Mouse (Mus musculus): ENCODE data around the gene Fars2. TPM values are rescaled to one million over a fixed set of nuclear protein-coding genes. Genes with fewer than 3 reads are reported as not detected.

Fars2 gene
- polyA plus RNA-seq, 1 experiment from 2014 or later, result 32.0 TPM

DNA sequence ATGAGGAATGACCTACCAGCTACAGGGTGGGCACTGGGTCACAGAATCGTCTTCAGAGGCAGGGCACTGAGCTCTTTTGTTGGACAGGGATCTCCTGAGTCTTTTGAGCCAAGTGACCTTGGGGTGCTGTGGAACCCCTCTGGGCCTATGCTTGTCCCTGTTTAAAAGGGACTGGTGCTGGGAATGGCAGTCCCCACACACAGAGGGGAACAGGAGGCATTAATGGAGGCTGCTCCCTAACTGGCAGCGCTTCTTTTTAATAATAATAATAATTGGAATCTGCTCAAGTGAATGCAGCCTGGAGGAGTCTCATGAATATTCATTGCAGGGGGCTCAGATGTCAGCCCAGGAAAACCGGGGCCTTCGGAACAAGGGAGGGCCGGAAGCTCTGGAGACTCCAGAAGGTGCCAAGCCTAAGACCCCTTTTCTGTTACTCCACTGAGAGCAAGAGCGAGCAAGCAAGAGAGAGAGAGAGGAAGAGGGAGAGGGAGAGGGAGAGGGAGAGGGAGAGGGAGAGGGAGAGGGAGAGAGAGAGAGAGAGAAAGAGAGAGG is 447.6 kb downstream of the Fars2 start:
- Histone ChIP-seq H3K4me2 (replicated peaks) (no peak overlapping the region), H3K4me3 (no peak overlapping the region), H3K36me3 (no peaks in the 10 kb centered on the region), H3K27ac (no peak overlapping the region), H3K9me3 (no peaks in the 10 kb centered on the region), H3K4me1 (no peaks in the 10 kb centered on the region), H3K9ac (no peak overlapping the region), H3K27me3 (no peaks in the 10 kb centered on the region)
- 37% methylated on average over 6 of the region's 6 CpGs for WGBS
- no peak for ATAC-seq (ENCODE audit: insufficient number of reproducible peaks, insufficient read depth, low FRiP score, low TSS enrichment)

DNA sequence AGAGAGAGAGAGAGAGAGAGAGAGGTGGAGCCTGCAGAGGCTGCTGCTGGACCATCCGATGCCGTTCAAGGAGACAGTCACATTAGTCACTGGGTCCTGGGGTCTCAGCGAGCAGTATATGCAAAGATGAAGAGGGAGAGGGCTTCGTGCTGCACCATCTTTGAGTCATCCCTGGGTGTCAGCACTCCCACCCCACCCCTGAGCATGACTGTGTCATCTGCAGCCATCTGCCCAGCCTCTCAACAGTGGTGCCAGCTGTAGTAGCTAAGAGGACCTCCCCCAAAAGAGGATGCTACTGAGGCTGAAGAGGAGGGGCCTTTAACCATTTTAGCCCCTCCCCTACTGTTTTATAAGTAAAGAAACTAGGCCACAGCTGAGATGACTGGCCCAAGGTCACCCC is 459.6 kb downstream of the Fars2 start:
- Histone ChIP-seq H3K4me1 (no peaks in the 10 kb centered on the region), H3K4me2 (replicated peaks) (no peak overlapping the region), H3K9me3 (no peaks in the 10 kb centered on the region), H3K4me3 (no peak overlapping the region), H3K27ac (no peak overlapping the region), H3K9ac (no peak overlapping the region), H3K27me3 (no peaks in the 10 kb centered on the region), H3K36me3 (no peaks in the 10 kb centered on the region)
- ATAC-seq (ENCODE audit: insufficient number of reproducible peaks, insufficient read depth, low FRiP score, low TSS enrichment), result no peak
- WGBS, result 76% methylated on average over 4 of the region's 4 CpGs

DNA sequence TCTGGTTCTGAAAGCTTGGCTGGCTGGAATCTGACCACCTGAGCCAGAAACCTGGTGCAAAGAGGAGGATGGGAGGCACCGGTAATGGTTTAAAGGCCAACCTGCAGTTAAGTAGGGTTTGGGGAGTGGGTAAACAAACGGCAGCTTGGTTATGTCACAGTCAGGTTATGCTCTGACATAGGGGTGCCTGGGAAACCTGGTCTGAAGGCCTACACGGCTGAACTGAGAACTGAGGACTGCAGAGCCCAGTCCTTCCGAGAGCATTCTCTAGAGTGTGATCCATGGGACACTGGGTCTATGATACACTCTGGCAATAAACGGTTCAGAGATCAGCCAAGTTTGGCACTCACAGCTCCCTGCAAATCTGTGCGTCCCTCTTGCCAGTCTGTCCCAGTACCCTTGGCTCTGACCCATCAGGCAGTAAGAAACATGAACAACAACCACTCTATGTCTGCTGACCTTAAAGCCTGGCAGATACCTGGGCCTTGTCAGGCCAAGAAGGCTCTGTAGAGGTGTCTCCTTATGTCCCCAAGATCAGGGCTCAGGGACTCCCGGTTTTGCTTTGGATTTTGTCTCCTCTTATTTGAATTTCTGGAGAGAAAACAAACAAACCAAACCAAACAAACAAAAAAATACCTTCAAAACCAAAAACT is 460.8 kb downstream of the Fars2 start:
- Histone ChIP-seq H3K27me3 (no peaks in the 10 kb centered on the region), H3K36me3 (no peaks in the 10 kb centered on the region), H3K9ac (no peak overlapping the region), H3K9me3 (no peaks in the 10 kb centered on the region), H3K27ac (no peak overlapping the region), H3K4me1 (peaks cover 9% of the 10 kb centered on the region), H3K4me2 (replicated peaks) (peak overlapping the region; percentile 55; the same call in 1 of the 2 replicates), H3K4me3 (peak overlapping the region; percentile 46; the same call in 1 of the 2 replicates)
- WGBS, result 45% methylated on average over 7 of the region's 7 CpGs
- ATAC-seq (ENCODE audit: insufficient number of reproducible peaks, insufficient read depth, low FRiP score, low TSS enrichment), result 0 out of 2 replicates have a peak, but pooled peaks have one; percentile 12

DNA sequence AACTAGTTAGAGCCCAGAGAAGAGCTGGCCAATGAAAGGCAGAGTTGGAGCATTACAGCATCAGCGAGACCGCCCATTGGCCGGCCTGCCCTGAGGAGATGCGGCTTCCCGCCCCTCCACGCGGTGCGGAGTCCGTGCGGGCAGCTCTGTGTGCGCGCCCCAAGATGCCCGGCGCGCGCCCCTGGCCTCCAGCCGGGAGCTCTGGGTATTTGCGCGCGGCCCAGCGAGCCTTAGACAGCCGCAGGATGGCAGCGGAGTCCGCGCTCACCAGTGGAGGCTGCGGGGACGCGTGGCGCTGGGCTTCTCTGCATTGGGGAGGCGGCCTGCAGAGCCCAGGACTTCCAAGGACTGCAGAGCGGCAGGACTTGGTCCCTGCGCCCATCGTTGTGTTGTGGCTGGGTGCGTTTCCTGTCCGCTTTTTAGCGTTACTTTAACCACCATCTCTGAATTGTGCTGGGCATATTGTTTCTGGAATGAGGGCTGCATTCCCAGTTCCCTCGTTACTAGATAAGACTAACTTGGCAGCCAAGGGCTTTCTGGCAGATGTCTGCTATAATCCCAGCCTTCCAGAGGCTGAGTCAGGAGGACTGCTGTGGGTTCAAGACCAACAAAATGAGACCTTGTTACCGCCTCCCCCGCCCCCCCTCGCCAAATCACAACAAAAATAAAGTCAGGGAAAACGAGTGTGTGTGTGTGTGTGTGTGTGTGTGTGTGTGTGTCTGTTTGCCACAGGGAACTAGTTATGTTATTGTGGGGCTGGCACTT is 461.5 kb downstream of the Fars2 start:
- ATAC-seq (ENCODE audit: insufficient number of reproducible peaks, insufficient read depth, low FRiP score, low TSS enrichment), result peak; percentile 93
- no peaks in the 10 kb centered on the region for H3K9me3 ChIP-seq
- H3K27me3 ChIP-seq, result no peaks in the 10 kb centered on the region
- peaks cover 16% of the 10 kb centered on the region for H3K4me1 ChIP-seq
- H3K4me3 ChIP-seq, result peak overlapping the region; percentile 46
- WGBS, result 2% methylated on average over 41 of the region's 41 CpGs
- peak overlapping the region; percentile 36 for H3K9ac ChIP-seq
- H3K4me2 ChIP-seq (replicated peaks), result peak overlapping the region; percentile 55
- 0 out of 2 replicates have a peak overlapping the region, but pooled peaks have one; percentile 24 for H3K27ac ChIP-seq
- no peaks in the 10 kb centered on the region for H3K36me3 ChIP-seq

DNA sequence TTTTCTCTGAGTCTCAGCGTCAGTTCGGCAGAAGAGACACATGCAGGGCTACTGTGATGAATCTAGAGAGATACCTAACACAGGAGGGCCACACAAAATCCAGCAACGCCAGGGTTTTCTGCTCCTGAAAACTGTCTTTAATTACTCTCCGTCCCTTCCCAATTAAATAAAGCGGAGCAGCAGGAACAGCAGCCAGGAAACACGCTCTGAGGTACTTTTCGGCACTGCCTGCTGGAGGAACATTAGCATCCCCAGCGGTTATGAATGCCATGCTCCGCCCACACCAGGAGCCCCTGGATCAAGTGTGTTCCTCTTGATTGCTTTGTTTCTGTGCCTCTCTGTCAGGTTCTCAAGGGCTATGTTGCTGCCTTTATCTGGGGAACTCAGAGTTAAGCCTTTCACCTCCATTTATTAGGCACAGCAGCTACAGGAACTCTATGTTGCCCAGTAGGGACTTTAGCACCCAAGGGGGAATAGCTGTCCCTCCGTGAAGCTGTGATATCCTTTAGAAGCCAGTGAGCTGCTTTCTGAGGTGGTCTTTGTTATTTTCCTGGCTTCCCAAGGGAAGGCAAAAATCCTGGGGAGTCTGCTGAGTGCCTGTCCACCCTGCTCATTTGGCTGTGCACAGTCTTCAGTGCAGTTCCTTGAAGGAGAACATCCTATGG is 465.3 kb downstream of the Fars2 start:
- WGBS, result 6% methylated on average over 10 of the region's 10 CpGs
- ATAC-seq (ENCODE audit: insufficient number of reproducible peaks, insufficient read depth, low FRiP score, low TSS enrichment), result no peak
- Histone ChIP-seq H3K36me3 (no peaks in the 10 kb centered on the region), H3K4me1 (peaks cover 21% of the 10 kb centered on the region), H3K9ac (no peak overlapping the region), H3K4me3 (no peak overlapping the region), H3K4me2 (replicated peaks) (peak overlapping the region; percentile 33), H3K27me3 (no peaks in the 10 kb centered on the region), H3K9me3 (no peaks in the 10 kb centered on the region), H3K27ac (no peak overlapping the region)

DNA sequence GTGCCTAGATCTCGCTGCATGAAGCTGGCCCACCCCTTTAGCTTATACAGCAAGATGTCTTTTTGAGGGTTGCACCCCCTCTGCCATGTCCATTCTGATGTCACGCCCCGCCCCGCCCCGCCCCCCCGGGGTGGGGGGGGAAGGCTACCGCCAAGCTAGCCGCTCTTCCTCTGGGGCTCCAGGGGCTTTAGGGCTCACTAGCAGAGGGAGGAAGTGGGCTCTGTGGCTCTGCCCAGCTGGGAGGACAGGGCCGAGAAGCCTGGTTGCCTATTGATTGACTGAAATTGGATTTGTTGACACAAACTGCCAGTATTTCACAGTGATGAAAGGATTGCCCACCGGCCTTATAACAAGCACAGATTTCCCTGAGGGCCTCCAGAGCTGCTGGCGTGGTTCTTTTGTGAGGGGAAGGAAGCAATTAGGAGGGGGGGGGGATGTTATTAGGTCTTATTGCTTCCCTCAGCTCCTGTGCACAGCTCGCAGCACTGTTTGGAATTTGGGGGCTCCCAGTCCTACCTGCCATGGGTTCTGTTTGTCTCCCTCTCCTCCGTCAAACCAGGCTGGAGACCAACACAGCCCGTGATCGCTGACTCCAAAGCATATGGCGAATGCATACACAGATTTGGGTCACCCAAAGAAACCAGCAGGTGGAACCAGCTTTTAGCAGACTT is 466.4 kb downstream of the Fars2 start:
- H3K4me1 ChIP-seq, result peaks cover 21% of the 10 kb centered on the region
- peak overlapping the region; percentile 38; the same call in 1 of the 2 replicates for H3K9ac ChIP-seq
- no peaks in the 10 kb centered on the region for H3K27me3 ChIP-seq
- H3K4me2 ChIP-seq (replicated peaks), result peak overlapping the region; percentile 43
- 0 out of 2 replicates have a peak, but pooled peaks have one; percentile 19 for ATAC-seq (ENCODE audit: insufficient number of reproducible peaks, insufficient read depth, low FRiP score, low TSS enrichment)
- no peaks in the 10 kb centered on the region for H3K36me3 ChIP-seq
- H3K27ac ChIP-seq, result no peak overlapping the region
- no peak overlapping the region for H3K4me3 ChIP-seq
- H3K9me3 ChIP-seq, result no peaks in the 10 kb centered on the region
- WGBS, result 9% methylated on average over 14 of the region's 16 CpGs

DNA sequence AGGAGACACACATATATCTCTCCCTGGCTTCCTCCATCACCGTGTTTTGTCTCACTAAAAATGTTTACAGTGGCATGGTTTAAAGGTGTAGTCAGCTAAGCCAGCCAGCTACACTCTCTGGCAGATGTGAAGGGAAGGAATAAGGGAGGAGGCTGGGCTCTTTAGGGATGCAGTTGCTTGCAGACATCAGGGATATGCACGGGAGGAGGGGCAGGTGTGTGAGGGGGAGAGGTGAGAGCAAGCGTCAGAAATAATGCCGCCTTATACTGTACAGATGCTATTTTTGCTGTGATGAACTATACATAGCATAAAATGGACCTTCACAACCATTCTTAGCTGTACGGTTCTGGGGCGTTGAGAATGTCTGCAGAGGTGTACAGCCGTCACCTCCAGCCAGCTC is 467.0 kb downstream of the Fars2 start:
- no peaks in the 10 kb centered on the region for H3K36me3 ChIP-seq
- H3K9ac ChIP-seq, result no peak overlapping the region
- H3K4me1 ChIP-seq, result peaks cover 21% of the 10 kb centered on the region
- H3K9me3 ChIP-seq, result no peaks in the 10 kb centered on the region
- no peak for ATAC-seq (ENCODE audit: insufficient number of reproducible peaks, insufficient read depth, low FRiP score, low TSS enrichment)
- no peaks in the 10 kb centered on the region for H3K27me3 ChIP-seq
- 52% methylated on average over 7 of the region's 7 CpGs for WGBS
- no peak overlapping the region for H3K4me3 ChIP-seq
- no peak overlapping the region; the same call in 1 of the 2 replicates for H3K4me2 ChIP-seq (replicated peaks)
- no peak overlapping the region for H3K27ac ChIP-seq

DNA sequence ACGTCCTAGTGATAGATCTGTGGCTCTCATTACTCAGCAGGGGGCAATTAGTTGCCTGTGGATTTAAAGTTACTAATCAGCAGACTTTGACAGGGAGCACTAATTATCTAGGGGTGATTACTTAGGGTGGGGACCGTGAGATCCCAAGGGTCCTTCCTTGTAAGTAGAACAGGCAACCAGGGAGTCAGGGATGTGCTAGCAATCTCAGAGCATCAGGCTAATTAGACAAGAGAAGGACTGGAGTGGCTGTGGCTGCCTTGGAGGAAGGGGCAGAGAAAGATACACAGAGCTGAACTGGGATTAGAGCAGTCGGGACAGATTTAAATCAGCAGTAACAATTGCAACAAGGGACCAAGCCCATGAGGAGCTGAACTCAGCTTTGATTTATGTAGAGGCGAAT is 471.9 kb downstream of the Fars2 start:
- no peaks in the 10 kb centered on the region for H3K36me3 ChIP-seq
- no peak overlapping the region for H3K27ac ChIP-seq
- H3K9me3 ChIP-seq, result no peaks in the 10 kb centered on the region
- no peak overlapping the region for H3K4me2 ChIP-seq (replicated peaks)
- H3K4me1 ChIP-seq, result peaks cover 2% of the 10 kb centered on the region; the same call in 1 of the 2 replicates
- H3K4me3 ChIP-seq, result no peak overlapping the region
- H3K9ac ChIP-seq, result no peak overlapping the region
- no peak for ATAC-seq (ENCODE audit: insufficient number of reproducible peaks, insufficient read depth, low FRiP score, low TSS enrichment)
- no peaks in the 10 kb centered on the region for H3K27me3 ChIP-seq
- WGBS, result 45% methylated on average over 4 of the region's 4 CpGs

DNA sequence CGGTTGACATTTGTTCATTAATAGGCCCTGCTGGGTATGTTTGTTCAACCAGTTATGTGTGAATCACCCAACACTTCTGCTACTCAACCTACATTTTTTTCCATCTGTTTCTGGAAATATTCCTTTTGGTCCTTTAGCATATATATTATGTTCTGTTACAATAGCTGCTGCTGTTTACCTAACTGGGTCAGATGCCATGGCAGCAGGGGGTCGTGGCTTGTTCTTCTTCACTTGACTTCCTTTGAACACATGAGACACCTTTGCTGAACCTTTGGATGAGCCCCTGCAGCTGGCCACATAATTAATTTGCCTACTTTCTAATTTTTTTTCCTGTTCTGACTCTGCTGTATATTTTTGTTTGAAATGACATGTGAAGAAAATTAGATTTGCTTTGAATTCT is 475.1 kb downstream of the Fars2 start:
- Histone ChIP-seq H3K9ac (no peak overlapping the region), H3K27ac (no peak overlapping the region), H3K4me1 (no peaks in the 10 kb centered on the region), H3K4me3 (no peak overlapping the region), H3K27me3 (no peaks in the 10 kb centered on the region), H3K36me3 (no peaks in the 10 kb centered on the region), H3K9me3 (no peaks in the 10 kb centered on the region), H3K4me2 (replicated peaks) (no peak overlapping the region)
- 58% methylated on average over 2 of the region's 2 CpGs for WGBS
- ATAC-seq (ENCODE audit: insufficient number of reproducible peaks, insufficient read depth, low FRiP score, low TSS enrichment), result no peak

DNA sequence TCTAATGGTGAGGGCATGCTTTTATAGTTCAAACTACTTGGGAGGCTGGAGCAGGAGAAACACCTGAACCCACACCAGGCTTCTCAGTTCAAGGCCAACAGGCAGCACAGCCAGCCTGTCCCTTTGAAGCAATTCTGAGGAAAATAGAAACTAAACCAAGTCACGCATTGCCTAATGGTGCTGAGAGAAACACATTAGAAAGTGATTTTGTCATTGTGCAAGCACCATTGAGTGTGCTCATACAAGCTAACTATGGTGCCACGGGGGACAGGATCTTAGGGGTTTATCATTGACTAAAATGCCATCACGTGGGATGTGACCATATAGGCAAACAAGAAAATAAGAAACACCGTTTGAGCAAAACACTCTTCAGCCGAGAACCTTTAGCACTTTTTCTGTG is 489.5 kb downstream of the Fars2 start:
- WGBS, result 91% methylated on average over 5 of the region's 5 CpGs
- ATAC-seq (ENCODE audit: insufficient number of reproducible peaks, insufficient read depth, low FRiP score, low TSS enrichment), result no peak

DNA sequence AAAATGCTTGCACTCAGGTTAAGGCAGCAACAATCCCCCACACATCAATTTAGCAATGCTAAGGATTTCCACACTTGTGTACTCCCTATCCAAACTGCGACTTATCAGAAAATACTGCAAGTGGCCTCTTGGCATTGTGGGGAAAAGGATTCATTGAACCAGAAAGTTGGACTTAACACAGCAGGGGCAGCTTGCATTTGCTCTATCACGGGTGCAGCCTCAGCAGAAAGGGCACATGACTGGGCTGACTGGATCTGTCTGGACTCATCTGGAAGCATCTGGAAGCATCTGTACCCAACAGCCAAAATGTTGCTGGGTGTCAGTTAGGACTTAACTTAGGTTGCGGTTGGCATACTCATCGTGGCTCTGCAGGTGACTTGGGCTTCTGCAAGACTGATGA is 490.7 kb downstream of the Fars2 start:
- 88% methylated on average over 4 of the region's 4 CpGs for WGBS

More for the DNA sequence above, 489.5 kb downstream of the Fars2 start:
- Histone ChIP-seq H3K9me3 (no peaks in the 10 kb centered on the region), H3K4me3 (no peak overlapping the region), H3K36me3 (no peaks in the 10 kb centered on the region), H3K27ac (no peak overlapping the region), H3K27me3 (no peaks in the 10 kb centered on the region), H3K4me2 (replicated peaks) (no peak overlapping the region), H3K9ac (no peak overlapping the region), H3K4me1 (no peaks in the 10 kb centered on the region)

More for the DNA sequence above, 490.7 kb downstream of the Fars2 start:
- no peak overlapping the region for H3K9ac ChIP-seq
- no peak for ATAC-seq (ENCODE audit: insufficient number of reproducible peaks, insufficient read depth, low FRiP score, low TSS enrichment)
- H3K9me3 ChIP-seq, result no peaks in the 10 kb centered on the region
- no peaks in the 10 kb centered on the region for H3K4me1 ChIP-seq
- H3K4me2 ChIP-seq (replicated peaks), result no peak overlapping the region
- no peak overlapping the region for H3K4me3 ChIP-seq
- no peaks in the 10 kb centered on the region for H3K36me3 ChIP-seq
- no peak overlapping the region for H3K27ac ChIP-seq
- H3K27me3 ChIP-seq, result no peaks in the 10 kb centered on the region

All from embryonic facial prominence, embryonic 12.5 days (tissue).